Mouse (Mus musculus) CH12.LX (cell line): ENCODE measurements around the gene Phactr1. TPM values are rescaled to one million over a fixed set of nuclear protein-coding genes. Genes with fewer than 3 reads are reported as not detected.
A peak's percentile ranks its signal among the peaks of the same experiment; 100 is the strongest.

Experiments used
- DNase-seq: peaks from one replicate; pipeline ENCODE4 v3.0.0-alpha.2; 2013; ENCODE audit errors: extremely low read depth
- H3K27ac ChIP-seq: 2 replicates; pipeline ENCODE4 v1.5.1; 2012; ENCODE audit warnings: low read depth, mild to moderate bottlenecking, control low read depth, moderate library complexity; ENCODE audit not compliant: insufficient read depth
- H3K27me3 ChIP-seq: replicated peaks from 2 replicates; pipeline ENCODE3; 2012; ENCODE audit warnings: inconsistent platforms
- H3K36me3 ChIP-seq, 2 experiments: replicated peaks in 1 of 2; 2 replicates each; pipeline versions ENCODE3 to v1.6.1; 2012; ENCODE audit warnings: inconsistent platforms in 1 of 2, low read length in 1 of 2, mild to moderate bottlenecking in 1 of 2, mixed read lengths in 1 of 2, moderate library complexity in 1 of 2; ENCODE audit not compliant: control insufficient read depth in 1 of 2, insufficient read depth in 1 of 2
- H3K4me1 ChIP-seq, 2 experiments: 2 replicates each; pipeline ENCODE4 v1.6.1; 2012; ENCODE audit warnings: inconsistent platforms in 1 of 2, moderate library complexity in 1 of 2; ENCODE audit not compliant: insufficient read depth in 2 of 2, control insufficient read depth in 1 of 2
- H3K4me2 ChIP-seq: 2 replicates; pipeline ENCODE4 v1.6.1; 2012; ENCODE audit warnings: low read depth, mild to moderate bottlenecking, control low read depth; ENCODE audit not compliant: poor library complexity, insufficient read depth, severe bottlenecking
- H3K4me3 ChIP-seq, 3 experiments: fragments of 150-350 bp in 1 of 3; sonication (generic) in 1 of 3; replicated peaks in 1 of 3; 2 replicates each; pipeline versions ENCODE3 to v1.5.1; 2011 to 2012; ENCODE audit warnings: low read depth in 2 of 3, low read length in 2 of 3, mild to moderate bottlenecking in 2 of 3, moderate library complexity in 2 of 3, control low read depth in 1 of 3, improper control_type of control experiment in 1 of 3, inconsistent platforms in 1 of 3, mixed read lengths in 1 of 3; ENCODE audit not compliant: poor library complexity in 1 of 3
- H3K79me2 ChIP-seq: replicated peaks from 2 replicates; pipeline ENCODE4 v1.6.1; 2012; ENCODE audit warnings: mild to moderate bottlenecking, moderate library complexity; ENCODE audit not compliant: control insufficient read depth, poor library complexity, insufficient read depth, severe bottlenecking; ENCODE audit errors: extremely low read depth
- H3K9ac ChIP-seq: 2 replicates; pipeline ENCODE4 v1.6.1; 2012; ENCODE audit warnings: low read depth, mild to moderate bottlenecking, control low read depth, moderate library complexity; ENCODE audit not compliant: insufficient read depth
- H3K9me3 ChIP-seq: replicated peaks from 2 replicates; pipeline ENCODE3; 2012; ENCODE audit warnings: low read length, inconsistent platforms, mixed read lengths
- CHD2 ChIP-seq: IDR thresholded peaks from 2 replicates; pipeline ENCODE4 v1.6.1; 2011; ENCODE audit warnings: low read length, improper control_type of control experiment
- E2F4 ChIP-seq: IDR thresholded peaks from 2 replicates; pipeline ENCODE4 v1.6.1; 2011; ENCODE audit warnings: low read depth, low read length, improper control_type of control experiment; ENCODE audit not compliant: insufficient replicate concordance
- ELF1 ChIP-seq: IDR thresholded peaks from 2 replicates; pipeline ENCODE4 v1.6.1; 2014; ENCODE audit warnings: low read depth, mild to moderate bottlenecking, inconsistent platforms, low read length, improper control_type of control experiment
- EP300 ChIP-seq: IDR thresholded peaks from 2 replicates; pipeline ENCODE4 v1.6.1; 2011; ENCODE audit warnings: low read length, improper control_type of control experiment
- HCFC1 ChIP-seq: IDR thresholded peaks from 2 replicates; pipeline ENCODE4 v1.6.1; 2012; ENCODE audit warnings: low read depth, mild to moderate bottlenecking, inconsistent platforms, low read length, improper control_type of control experiment
- IRF4 ChIP-seq: IDR thresholded peaks from 2 replicates; pipeline ENCODE4 v1.6.1; 2014; ENCODE audit warnings: low read depth, mild to moderate bottlenecking, inconsistent platforms, low read length, improper control_type of control experiment
- JUND ChIP-seq: conservative IDR thresholded peaks from 2 replicates; pipeline ENCODE4 v1.6.1; 2011; ENCODE audit warnings: low read depth, low read length, improper control_type of control experiment
- KAT2A ChIP-seq: IDR thresholded peaks from 2 replicates; pipeline ENCODE4 v1.6.1; 2012; ENCODE audit warnings: low read length, improper control_type of control experiment, inconsistent platforms; ENCODE audit not compliant: insufficient replicate concordance
- MAFK ChIP-seq: IDR thresholded peaks from 2 replicates; pipeline ENCODE4 v1.6.1; 2011; ENCODE audit warnings: low read length, improper control_type of control experiment; ENCODE audit not compliant: insufficient replicate concordance
- MAX ChIP-seq: IDR thresholded peaks from 2 replicates; pipeline ENCODE4 v1.6.1; 2011; ENCODE audit warnings: low read length, improper control_type of control experiment
- MEF2A ChIP-seq: IDR thresholded peaks from 2 replicates; pipeline ENCODE4 v1.6.1; 2014; ENCODE audit warnings: low read depth, mild to moderate bottlenecking, inconsistent platforms, low read length, improper control_type of control experiment, borderline replicate concordance
- MXI1 ChIP-seq: IDR thresholded peaks from 2 replicates; pipeline ENCODE4 v1.6.1; 2011; ENCODE audit warnings: mild to moderate bottlenecking, low read depth, low read length, improper control_type of control experiment
- NELFE ChIP-seq: IDR thresholded peaks from 2 replicates; pipeline ENCODE4 v1.6.1; 2011; ENCODE audit warnings: low read depth, low read length, improper control_type of control experiment
- NRF1 ChIP-seq: IDR thresholded peaks from 2 replicates; pipeline ENCODE4 v1.6.1; 2014; ENCODE audit warnings: low read depth, mild to moderate bottlenecking, inconsistent platforms, low read length, improper control_type of control experiment, moderate library complexity
- PAX5 ChIP-seq: IDR thresholded peaks from 2 replicates; pipeline ENCODE4 v1.6.1; 2012; ENCODE audit warnings: low read length, inconsistent platforms, mixed read lengths
- POLR2A ChIP-seq: IDR thresholded peaks from 2 replicates; pipeline ENCODE4 v1.6.1; 2011; ENCODE audit warnings: low read depth, mild to moderate bottlenecking, improper control_type of control experiment, low read length
- POLR2AphosphoS2 ChIP-seq: IDR thresholded peaks from 2 replicates; pipeline ENCODE4 v1.6.1; 2011; ENCODE audit warnings: low read depth, low read length, improper control_type of control experiment
- RCOR1 ChIP-seq: conservative IDR thresholded peaks from 2 replicates; pipeline ENCODE4 v1.6.1; 2012; ENCODE audit warnings: low read depth, mild to moderate bottlenecking, inconsistent platforms, low read length, improper control_type of control experiment
- SIN3A ChIP-seq: IDR thresholded peaks from 2 replicates; pipeline ENCODE4 v1.6.1; 2012; ENCODE audit warnings: low read length, improper control_type of control experiment, inconsistent platforms
- SMC3 ChIP-seq: IDR thresholded peaks from 2 replicates; pipeline ENCODE4 v1.6.1; 2011; ENCODE audit warnings: low read depth, low read length, improper control_type of control experiment
- TBP ChIP-seq: conservative IDR thresholded peaks from 2 replicates; pipeline ENCODE4 v1.6.1; 2011; ENCODE audit warnings: low read depth, low read length, improper control_type of control experiment
- TCF12 ChIP-seq: IDR thresholded peaks from 2 replicates; pipeline ENCODE4 v1.6.1; 2014; ENCODE audit warnings: low read depth, mild to moderate bottlenecking, inconsistent platforms, low read length, improper control_type of control experiment
- UBTF ChIP-seq: IDR thresholded peaks from 2 replicates; pipeline ENCODE4 v1.6.1; 2012; ENCODE audit warnings: low read depth, mild to moderate bottlenecking, inconsistent platforms, low read length, improper control_type of control experiment, moderate library complexity
- USF1 ChIP-seq: IDR thresholded peaks from 2 replicates; pipeline ENCODE4 v1.6.1; 2014; ENCODE audit warnings: low read depth, mild to moderate bottlenecking, inconsistent platforms, low read length, improper control_type of control experiment
- USF2 ChIP-seq: conservative IDR thresholded peaks from 2 replicates; pipeline ENCODE4 v1.6.1; 2011; ENCODE audit warnings: low read depth, low read length, improper control_type of control experiment
- ZC3H11A ChIP-seq: IDR thresholded peaks from 2 replicates; pipeline ENCODE4 v1.6.1; 2012; ENCODE audit warnings: low read depth, mild to moderate bottlenecking, inconsistent platforms, low read length, improper control_type of control experiment
- ZMIZ1 ChIP-seq: IDR thresholded peaks from 2 replicates; pipeline ENCODE4 v1.6.1; 2012; ENCODE audit warnings: low read depth, mild to moderate bottlenecking, inconsistent platforms, low read length, improper control_type of control experiment
- ZNF384 ChIP-seq: IDR thresholded peaks from 2 replicates; pipeline ENCODE4 v1.6.1; 2012; ENCODE audit warnings: low read depth, low read length, improper control_type of control experiment, inconsistent platforms
- dilution Hi-C: fragments of 300-500 bp; cut with MboI; formaldehyde crosslinking; loops from 2 replicates; pipeline ENCODE4 v1.14.3; 2020; ENCODE audit warnings: low sequenced_read_pairs; ENCODE audit not compliant: extremely low pct_unique_long_range_greater_than_20kb, extremely low pct_ligation_motif_present
- in situ Hi-C: fragments of 300-500 bp; cut with MboI; formaldehyde crosslinking; loops from 3 replicates; pipeline ENCODE4 v1.14.3; 2019; ENCODE audit warnings: low sequenced_read_pairs, low pct_ligation_motif_present, low pct_unique_long_range_greater_than_20kb, mixed read lengths
- polyA plus RNA-seq: library from polyadenylated mRNA; unstranded; fragments of >175 nt; gene quantifications from 2 replicates; pipeline ENCODE4 v1.2.1, GENCODE M21; 2012; ENCODE audit warnings: low read depth; ENCODE audit not compliant: insufficient read length
- total RNA-seq, 2 experiments: library from RNA; depleted of rRNA; stranded (reverse); fragments of 300-350 nt in 1 of 2; fragments of >200 nt in 1 of 2; gene quantifications; 2 replicates each; pipeline ENCODE4 v1.2.3; 2012 to 2014

The Phactr1 gene
- total and polyA plus RNA-seq, 3 experiments, result 2.0 to 6.1 (median 3.1) TPM

- Histone ChIP-seq H3K27ac (no peak overlapping the region), H3K4me3 (no peak overlapping the region), H3K9me3 (no peaks in the 10 kb centered on the region), H3K4me2 (no peak overlapping the region), H3K9ac (no peak overlapping the region), H3K4me1 (peaks cover 0 to 16% of the 10 kb centered on the region in 2 experiments; a peak in 2 of 4 replicates), H3K36me3 (no peaks in the 10 kb centered on the region), H3K79me2 (no peaks in the 10 kb centered on the region), H3K27me3 (no peaks in the 10 kb centered on the region)
- in situ Hi-C loops (no loop called here), dilution Hi-C loops (no loop called here)
- TF ChIP-seq KAT2A (no peak), NELFE (no peak), UBTF (no peak), EP300 (no peak), SMC3 (no peak), ZMIZ1 (no peak), PAX5 (no peak), RCOR1 (no peak), SIN3A (no peak), NRF1 (no peak), MXI1 (no peak), USF2 (no peak), MAFK (no peak), ELF1 (no peak), E2F4 (no peak), TBP (no peak), JUND (no peak), POLR2AphosphoS2 (no peak), ZC3H11A (no peak), POLR2A (no peak)
- no peak for DNase-seq
Observed at GRCm38 (mm10) chr13:43030222-43030621, 349.8 kb downstream of the Phactr1 start.

DNA sequence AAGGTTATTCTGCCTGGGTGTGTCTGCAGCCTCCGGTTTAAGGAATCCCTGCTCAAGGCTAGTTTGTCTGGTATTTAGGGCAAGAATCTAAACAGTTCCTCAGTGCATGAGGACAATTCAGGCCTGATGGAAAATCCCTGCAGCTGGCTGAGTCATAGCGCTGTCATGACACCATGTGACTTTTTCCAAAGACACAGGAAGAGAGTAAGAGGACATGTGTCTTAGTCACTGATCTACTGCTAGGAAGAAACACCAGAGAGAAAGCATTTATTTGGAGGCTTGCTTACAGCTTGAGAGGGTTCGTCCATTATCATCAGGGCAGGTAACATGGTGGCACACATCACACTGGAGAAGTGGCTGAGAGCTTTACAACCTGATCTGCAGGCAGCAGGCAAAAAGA is 352.0 kb downstream of the Phactr1 start:
- no peaks in the 10 kb centered on the region for H3K27me3 ChIP-seq
- dilution Hi-C loops, result no loop called here
- in situ Hi-C loops, result no loop called here
- no peak overlapping the region for H3K4me2 ChIP-seq
- TF ChIP-seq ZNF384, result no peak
- peak; percentile 56; the same call in 1 of the 2 replicates for TF ChIP-seq MAX
- TF ChIP-seq KAT2A, result no peak
- TF ChIP-seq TCF12, result no peak
- TF ChIP-seq CHD2, result no peak
- no peak for TF ChIP-seq NRF1
- TF ChIP-seq IRF4, result no peak
- no peak for TF ChIP-seq PAX5
- no peak for TF ChIP-seq SMC3
- no peak for TF ChIP-seq MAFK
- no peak for TF ChIP-seq HCFC1
- no peak for TF ChIP-seq UBTF
- no peak for TF ChIP-seq MEF2A
- TF ChIP-seq USF1, result peak; percentile 11; the same call in 1 of the 2 replicates
- TF ChIP-seq, all 38 proteins: peak for 2
- Histone ChIP-seq H3K9ac (no peak overlapping the region), H3K79me2 (no peaks in the 10 kb centered on the region), H3K27ac (no peak overlapping the region), H3K4me3 (no peak overlapping the region), H3K4me1 (peaks cover 0 to 16% of the 10 kb centered on the region in 2 experiments; a peak in 2 of 4 replicates), H3K9me3 (no peaks in the 10 kb centered on the region), H3K36me3 (no peaks in the 10 kb centered on the region)
- peak; percentile 44 for DNase-seq
